Mouse (Mus musculus): ENCODE results near the gene Dcaf8. TPM values are rescaled to one million over a fixed set of nuclear protein-coding genes. Genes with fewer than 3 reads are reported as not detected.
A peak's percentile ranks its signal among the peaks of the same experiment; 100 is the strongest.

The Dcaf8 gene
- total RNA-seq (2017): 185 and 197 TPM in 2 replicates

DNA sequence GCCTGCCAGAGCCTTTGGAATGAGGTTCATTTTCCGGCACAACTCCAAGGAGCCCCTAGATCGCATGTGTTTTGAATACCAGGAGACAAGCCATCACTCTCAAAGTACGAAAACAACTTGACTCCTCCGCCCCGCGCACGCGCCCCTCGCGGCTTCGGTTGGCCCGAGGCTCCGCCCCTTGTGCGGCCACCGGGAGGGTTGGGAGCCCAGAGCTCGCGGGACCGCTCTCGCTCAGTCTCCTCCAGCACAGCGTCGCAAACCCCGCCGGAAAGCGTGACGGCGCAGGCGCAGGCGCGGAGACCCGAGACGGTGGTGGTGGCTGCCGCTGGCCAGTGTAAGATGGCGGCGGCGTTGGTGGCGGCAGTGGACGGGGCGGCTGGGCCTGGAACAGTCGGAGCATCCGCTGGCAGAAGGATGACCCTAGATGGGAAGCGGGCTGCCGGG is at the start of gene Dcaf8:
TSS of gene Dcaf8 (plus strand) at position 250 of the 444 bp plus-strand sequence.
- ATAC-seq (ENCODE audit: extremely low read depth, insufficient number of reproducible peaks, low FRiP score, poor library complexity, severe bottlenecking): peak; percentile 94

GRCm38 (mm10) chr1:172099325-172100033 is 48.4 kb upstream of the Dcaf8 start:
- no peak for ATAC-seq (ENCODE audit: extremely low read depth, insufficient number of reproducible peaks, low FRiP score, poor library complexity, severe bottlenecking)

DNA sequence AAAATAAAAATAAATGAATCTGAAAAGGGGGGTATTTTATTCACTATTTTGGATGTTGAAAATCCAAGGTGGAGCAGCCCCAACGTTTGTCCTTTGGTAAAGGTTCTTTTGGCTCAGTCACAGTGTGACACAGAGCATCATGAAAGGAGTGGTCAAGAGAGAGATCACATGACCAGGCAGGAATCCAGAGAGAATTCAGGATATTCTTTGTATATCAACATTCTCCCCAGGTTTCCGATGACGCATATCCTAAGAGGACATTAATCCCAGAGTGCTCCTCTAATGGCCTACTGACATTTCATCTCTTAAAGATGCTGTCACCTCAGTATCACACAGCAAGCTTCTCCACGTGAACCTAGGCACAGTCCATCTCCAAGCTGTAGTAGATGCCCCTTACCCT is 44.3 kb upstream of the Dcaf8 start:
- ATAC-seq (ENCODE audit: extremely low read depth, insufficient number of reproducible peaks, low FRiP score, poor library complexity, severe bottlenecking): no peak

DNA sequence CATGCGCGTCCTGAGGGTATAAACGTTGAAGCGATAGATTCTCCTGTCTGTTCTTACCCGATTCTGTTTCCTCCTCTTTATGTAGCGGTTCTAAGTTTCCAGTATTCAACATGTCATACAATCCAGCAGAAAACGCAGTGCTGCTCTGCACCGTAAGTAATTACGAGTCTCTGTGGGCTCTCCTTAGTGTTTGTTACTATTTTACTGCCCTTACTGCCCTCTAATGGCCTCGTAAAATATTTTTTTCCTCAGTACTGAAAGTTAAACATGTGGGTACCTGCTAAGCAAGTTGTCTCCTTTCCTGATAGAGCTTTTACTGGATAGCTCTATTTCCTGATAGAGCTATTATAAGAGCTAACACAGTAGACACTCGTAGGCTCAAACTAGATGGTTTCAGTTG is 42.8 kb upstream of the Dcaf8 start:
- no peak for ATAC-seq (ENCODE audit: extremely low read depth, insufficient number of reproducible peaks, low FRiP score, poor library complexity, severe bottlenecking)

- no peak for ATAC-seq (ENCODE audit: extremely low read depth, insufficient number of reproducible peaks, low FRiP score, poor library complexity, severe bottlenecking)
Measured at GRCm38 (mm10) chr1:172107777-172108477, 40.0 kb upstream of the Dcaf8 start.

DNA sequence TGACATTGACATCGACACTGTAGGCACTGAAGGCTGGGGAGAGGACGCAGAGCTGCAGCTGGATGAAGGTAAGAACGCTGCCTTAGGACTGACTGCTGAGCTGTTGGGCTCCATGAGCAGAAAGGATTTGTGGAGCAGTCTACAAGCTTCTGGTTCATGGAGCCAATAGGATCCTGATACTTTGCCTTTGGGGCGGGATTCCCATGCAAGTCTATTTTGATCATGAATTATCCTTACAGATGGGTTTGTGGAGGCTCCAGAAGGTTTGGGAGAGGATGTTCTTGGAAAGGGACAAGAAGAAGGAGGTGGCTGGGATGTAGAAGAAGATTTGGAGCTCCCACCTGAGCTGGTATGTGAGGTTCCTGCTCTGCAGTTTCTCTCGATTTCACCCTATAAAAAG is 30.9 kb upstream of the Dcaf8 start:
- ATAC-seq (ENCODE audit: extremely low read depth, insufficient number of reproducible peaks, low FRiP score, poor library complexity, severe bottlenecking): no peak

DNA sequence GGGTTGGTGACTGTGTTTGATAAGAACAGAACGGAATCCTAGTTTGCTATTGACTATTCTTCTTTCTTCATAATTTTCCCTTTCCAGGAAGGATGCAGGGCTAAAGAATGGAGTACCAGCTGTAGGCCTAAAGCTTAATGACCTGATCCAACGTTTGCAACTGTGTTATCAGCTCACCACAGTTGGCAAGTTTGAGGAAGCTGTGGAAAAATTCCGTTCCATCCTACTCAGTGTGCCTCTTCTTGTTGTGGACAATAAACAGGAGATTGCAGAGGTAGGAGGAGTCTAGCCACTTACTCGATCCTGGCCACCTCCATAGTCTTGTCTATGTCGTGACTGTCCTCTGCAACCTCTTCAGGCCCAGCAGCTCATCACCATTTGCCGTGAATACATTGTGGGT is 28.8 kb upstream of the Dcaf8 start:
- no peak for ATAC-seq (ENCODE audit: extremely low read depth, insufficient number of reproducible peaks, low FRiP score, poor library complexity, severe bottlenecking)

GRCm38 (mm10) chr1:172119720-172120119 is 28.2 kb upstream of the Dcaf8 start:
- ATAC-seq (ENCODE audit: extremely low read depth, insufficient number of reproducible peaks, low FRiP score, poor library complexity, severe bottlenecking): peak; percentile 67; the same call in 1 of the 2 replicates

- ATAC-seq (ENCODE audit: extremely low read depth, insufficient number of reproducible peaks, low FRiP score, poor library complexity, severe bottlenecking): no peak
Measured at GRCm38 (mm10) chr1:172122671-172123070, 25.2 kb upstream of the Dcaf8 start.

GRCm38 (mm10) chr1:172124572-172124971 is 23.3 kb upstream of the Dcaf8 start:
- no peak for ATAC-seq (ENCODE audit: extremely low read depth, insufficient number of reproducible peaks, low FRiP score, poor library complexity, severe bottlenecking)

DNA sequence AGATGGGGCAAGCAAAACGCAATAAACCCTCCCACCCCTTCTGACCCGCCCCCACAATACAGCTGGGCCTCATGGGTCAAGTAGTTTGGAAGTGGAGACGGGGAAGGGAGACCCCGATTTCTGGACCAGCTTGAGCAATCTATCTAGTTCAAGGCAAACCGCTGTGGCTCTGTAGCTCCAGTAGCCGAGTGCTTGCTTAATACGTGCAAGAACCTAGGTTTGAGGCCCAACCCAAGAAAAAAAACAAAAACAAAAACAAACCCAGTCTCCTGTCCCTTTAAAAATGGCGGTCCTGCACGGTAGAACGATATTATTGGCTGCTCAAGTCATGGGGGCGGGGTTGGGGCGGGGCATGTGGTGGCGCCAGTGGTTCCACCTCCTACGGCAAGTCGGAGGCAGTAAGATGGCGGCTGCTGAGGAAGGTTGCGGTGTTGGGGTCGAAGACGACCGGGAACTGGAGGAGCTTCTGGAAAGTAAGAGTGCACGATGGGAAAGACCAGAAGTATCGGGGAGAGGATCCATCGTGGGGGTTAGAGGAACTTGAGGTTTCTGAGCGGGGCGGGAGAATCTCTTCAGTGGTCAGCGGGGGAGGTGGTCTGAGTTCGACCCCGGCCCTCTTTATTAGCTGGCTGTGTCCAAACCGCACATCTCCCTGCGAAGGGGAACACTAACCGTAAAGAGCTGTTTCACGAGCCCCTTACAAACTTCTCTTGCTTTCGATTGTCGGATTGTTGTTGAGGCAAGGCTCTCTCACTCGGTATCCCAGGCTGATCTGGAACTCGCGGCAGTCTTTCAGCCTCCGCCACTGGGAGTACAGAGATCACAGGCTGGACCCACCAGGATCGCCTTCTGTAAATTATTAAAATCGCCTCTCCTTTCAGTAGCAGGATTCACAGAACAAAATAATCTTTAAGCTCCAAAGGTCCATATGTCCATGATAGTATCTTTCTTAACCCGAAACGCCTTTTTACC is 21.2 kb upstream of the Dcaf8 start, which contains the start of gene Pex19:
TSS of gene Pex19 (plus strand) at position 380 of the 972 bp plus-strand sequence.
- ATAC-seq (ENCODE audit: extremely low read depth, insufficient number of reproducible peaks, low FRiP score, poor library complexity, severe bottlenecking): peak; percentile 99

- no peak for ATAC-seq (ENCODE audit: extremely low read depth, insufficient number of reproducible peaks, low FRiP score, poor library complexity, severe bottlenecking)
Measured at GRCm38 (mm10) chr1:172127487-172127886, 20.4 kb upstream of the Dcaf8 start.

GRCm38 (mm10) chr1:172128563-172128962 is 19.3 kb upstream of the Dcaf8 start:
- ATAC-seq (ENCODE audit: extremely low read depth, insufficient number of reproducible peaks, low FRiP score, poor library complexity, severe bottlenecking): no peak

GRCm38 (mm10) chr1:172129108-172129507 is 18.8 kb upstream of the Dcaf8 start:
- no peak for ATAC-seq (ENCODE audit: extremely low read depth, insufficient number of reproducible peaks, low FRiP score, poor library complexity, severe bottlenecking)

GRCm38 (mm10) chr1:172129780-172130179 is 18.1 kb upstream of the Dcaf8 start:
- no peak for ATAC-seq (ENCODE audit: extremely low read depth, insufficient number of reproducible peaks, low FRiP score, poor library complexity, severe bottlenecking)

DNA sequence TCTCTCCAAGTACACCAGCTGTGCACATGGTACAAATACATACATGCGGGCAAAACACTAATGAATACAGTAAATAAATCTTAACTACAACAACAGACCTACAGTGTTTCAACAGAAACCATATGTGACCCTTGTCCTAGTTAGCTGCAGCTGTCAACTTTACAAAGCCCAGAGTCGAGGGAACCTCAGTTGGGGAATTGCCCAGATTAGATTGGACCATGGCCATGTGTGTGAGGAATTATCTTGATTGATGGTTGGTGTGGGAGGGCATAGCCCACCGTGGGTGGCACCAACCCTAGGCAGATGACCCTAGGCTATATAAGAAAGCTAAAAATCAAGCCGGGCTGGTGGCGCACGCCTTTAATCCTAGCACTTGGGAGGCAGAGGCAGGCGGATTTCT is 15.6 kb upstream of the Dcaf8 start:
- ATAC-seq (ENCODE audit: extremely low read depth, insufficient number of reproducible peaks, low FRiP score, poor library complexity, severe bottlenecking): no peak

DNA sequence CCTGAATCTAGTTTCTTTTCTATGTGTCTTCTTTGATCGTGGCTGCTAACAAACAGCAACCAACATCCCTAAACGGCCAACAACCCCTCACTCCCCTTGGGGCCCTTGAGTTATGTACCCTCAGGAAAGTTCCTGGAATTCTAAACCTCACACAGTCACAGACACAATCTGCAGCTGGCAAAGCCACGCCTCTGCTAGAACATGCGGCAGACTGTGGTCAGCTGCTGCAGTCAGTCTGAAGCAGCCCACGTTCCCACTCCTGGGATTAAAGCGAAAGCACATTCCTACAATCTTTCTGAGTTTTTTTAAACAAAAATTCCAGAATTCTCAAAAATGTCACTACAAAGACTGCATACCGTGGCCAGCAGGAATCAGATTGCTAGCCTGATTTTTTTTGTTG is 14.3 kb upstream of the Dcaf8 start:
- ATAC-seq (ENCODE audit: extremely low read depth, insufficient number of reproducible peaks, low FRiP score, poor library complexity, severe bottlenecking): no peak

- no peak for ATAC-seq (ENCODE audit: extremely low read depth, insufficient number of reproducible peaks, low FRiP score, poor library complexity, severe bottlenecking)
Measured at GRCm38 (mm10) chr1:172134072-172134471, 13.8 kb upstream of the Dcaf8 start.

DNA sequence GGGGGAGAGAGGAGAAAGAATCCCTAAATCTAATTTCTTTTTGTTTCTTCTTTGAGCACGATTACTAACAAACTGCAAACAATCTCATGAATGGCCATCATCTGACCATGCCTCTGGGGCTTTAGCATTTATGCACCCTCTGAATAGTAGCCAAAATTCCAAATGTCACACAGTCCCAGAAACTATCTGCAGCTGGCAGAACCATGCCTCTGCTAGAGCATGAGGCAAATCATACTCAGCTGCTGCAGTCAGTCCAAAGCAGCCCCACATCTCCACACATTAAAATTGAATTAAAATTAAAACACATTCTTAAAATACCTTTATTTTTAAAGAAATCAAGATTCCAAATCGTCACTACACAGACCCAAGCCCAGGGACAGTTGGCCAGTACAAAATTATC is 7.7 kb upstream of the Dcaf8 start:
- ATAC-seq (ENCODE audit: extremely low read depth, insufficient number of reproducible peaks, low FRiP score, poor library complexity, severe bottlenecking): no peak
